Mouse (Mus musculus) lung, adult 2 months (tissue): ENCODE results near the gene Zfp354c.

Source experiments
- CTCF ChIP-seq: fragments of 200-500 bp; IDR thresholded peaks from 2 replicates; pipeline ENCODE4 v1.5.1; 2011; ENCODE audit warnings: mild to moderate bottlenecking, low read length, control low read depth; ENCODE audit not compliant: insufficient read depth
- POLR2A ChIP-seq: fragments of 200-500 bp; IDR thresholded peaks from 2 replicates; pipeline ENCODE4 v1.6.1; 2011; ENCODE audit warnings: low read depth, mild to moderate bottlenecking, control low read depth, low read length, borderline replicate concordance; ENCODE audit errors: extremely low read depth

DNA sequence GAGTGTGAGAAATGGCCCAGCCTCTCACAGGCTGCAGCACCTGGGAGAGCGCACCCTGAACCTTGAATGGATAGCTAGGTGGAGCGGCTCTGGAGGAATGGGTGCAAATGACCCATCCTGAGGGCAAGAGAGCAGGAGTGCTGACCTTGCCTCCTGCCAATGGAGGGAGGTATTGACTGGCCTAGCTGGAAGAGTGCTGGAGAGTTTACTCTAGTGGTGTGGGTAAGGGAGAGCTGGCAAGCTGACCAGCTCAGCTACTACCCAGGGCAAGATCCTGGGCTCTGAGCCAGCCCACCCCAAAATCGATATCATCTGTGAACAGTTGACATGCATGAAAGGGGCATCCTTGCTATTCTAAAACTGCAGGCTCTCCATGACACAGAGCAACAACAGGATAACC lies 18.4 kb upstream of the Zfp354c start:
- TF ChIP-seq CTCF: no peak
- TF ChIP-seq POLR2A: no peak
